Mouse (Mus musculus) midbrain, postnatal 0 days (tissue): ENCODE results near the gene Naa80. TPM values are rescaled to one million over a fixed set of nuclear protein-coding genes. Genes with fewer than 3 reads are reported as not detected.

ENCODE experiments used
- ATAC-seq: fragments of 200-750 bp; cut with Nextera tagmentation; 2 replicates; pipeline ENCODE4 v1.8.0; 2017; ENCODE audit warnings: moderate number of reproducible peaks, mild to moderate bottlenecking, moderate TSS enrichment, moderate library complexity; ENCODE audit not compliant: low FRiP score
- DNase-seq: peaks from one replicate; pipeline ENCODE4 v3.0.0-alpha.2; 2015; ENCODE audit warnings: low spot score
- H3K27ac ChIP-seq: fragments of 300-500 bp; sonication (generic); 2 replicates; pipeline ENCODE4 v1.5.1; 2014; ENCODE audit warnings: low read depth, mild to moderate bottlenecking, low read length, mixed read lengths
- H3K27me3 ChIP-seq: fragments of 300-500 bp; sonication (generic); 2 replicates; pipeline ENCODE4 v1.6.1; 2014; ENCODE audit warnings: low read length, control low read depth, mixed read lengths; ENCODE audit not compliant: insufficient read depth
- H3K36me3 ChIP-seq: fragments of 300-500 bp; sonication (generic); 2 replicates; pipeline ENCODE4 v1.6.1; 2014; ENCODE audit warnings: low read length, control low read depth, mixed read lengths; ENCODE audit not compliant: insufficient read depth
- H3K4me1 ChIP-seq: fragments of 300-500 bp; sonication (generic); 2 replicates; pipeline ENCODE4 v1.6.1; 2014; ENCODE audit warnings: mild to moderate bottlenecking, control low read depth, antibody characterized with exemption, low read length, mixed read lengths; ENCODE audit not compliant: insufficient read depth
- H3K4me2 ChIP-seq: fragments of 300-500 bp; sonication (generic); 2 replicates; pipeline ENCODE4 v1.6.1; 2014; ENCODE audit warnings: low read depth, mild to moderate bottlenecking, low read length, mixed read lengths; ENCODE audit not compliant: poor library complexity, severe bottlenecking
- H3K4me3 ChIP-seq: fragments of 300-500 bp; sonication (generic); 2 replicates; pipeline ENCODE4 v1.5.1; 2014; ENCODE audit warnings: low read depth, mild to moderate bottlenecking, low read length, moderate library complexity
- H3K9ac ChIP-seq: fragments of 300-500 bp; sonication (generic); replicated peaks from 2 replicates; pipeline ENCODE4 v1.6.1; 2014; ENCODE audit warnings: mild to moderate bottlenecking, low read length, moderate library complexity, mixed read lengths; ENCODE audit not compliant: poor library complexity, severe bottlenecking
- H3K9me3 ChIP-seq: fragments of 300-500 bp; sonication (generic); 2 replicates; pipeline ENCODE4 v1.6.1; 2016; ENCODE audit warnings: low read length, control low read depth
- CTCF ChIP-seq: IDR thresholded peaks from 2 replicates; pipeline ENCODE4 v1.5.1; 2016; ENCODE audit warnings: antibody characterized with exemption, mild to moderate bottlenecking
- WGBS: fragments of 180-500 bp; shearing (Covaris S2); extraction: QIAGEN DNeasy Blood & Tissue Kit; methylation state at CpG from one replicate; pipeline ENCODE4 v1.1.7; 2014; 5-methylcytosine and 5-hydroxymethylcytosine counted together
- polyA plus RNA-seq: library from polyadenylated mRNA; unstranded; fragments of >200 nt; fragmentation: Nextera tagmentation; extraction: Ambion mirVana; gene quantifications from 2 replicates; pipeline ENCODE4 v1.2.1, GENCODE M21; 2015
- total RNA-seq: library from RNA; depleted of rRNA; stranded (reverse); fragments of >200 nt; gene quantifications from 2 replicates; pipeline ENCODE4 v1.2.3, GENCODE M21; 2014

The Naa80 gene
- total and polyA plus RNA-seq, 2 experiments from 2014 or later = 20.4 to 35.4 TPM

DNA sequence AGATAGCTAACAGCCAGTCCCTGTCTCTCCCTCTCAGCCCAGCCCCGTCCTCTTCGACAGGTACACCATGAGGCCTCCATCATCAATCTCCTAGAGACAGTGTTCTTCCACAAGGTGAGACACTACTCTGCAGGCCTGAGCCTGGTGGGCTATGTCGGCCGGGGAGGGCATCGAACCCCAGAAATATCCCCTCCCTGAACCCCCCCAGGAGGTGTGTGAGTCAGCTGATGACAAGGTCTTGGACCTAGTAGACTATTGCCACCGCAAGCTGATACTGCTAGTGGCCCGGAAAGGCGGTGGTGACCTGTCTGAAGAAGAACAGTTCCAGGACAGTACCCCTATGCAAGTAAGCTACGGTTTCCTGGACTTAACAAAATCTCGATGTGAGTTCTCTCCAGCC lies 29.9 kb upstream of the Naa80 start:
- Histone ChIP-seq H3K4me1 (peaks cover 11% of the 10 kb centered on the region; the same call in 1 of the 2 replicates), H3K4me2 (no peak overlapping the region), H3K36me3 (peaks cover 14% of the 10 kb centered on the region), H3K27ac (no peak overlapping the region), H3K9me3 (no peaks in the 10 kb centered on the region), H3K27me3 (peaks cover 28% of the 10 kb centered on the region), H3K4me3 (no peak overlapping the region), H3K9ac (no peak overlapping the region)
- ATAC-seq = no peak
- no peak for DNase-seq
- TF ChIP-seq CTCF = no peak
- 91% methylated on average over 10 of the region's 10 CpGs for WGBS

DNA sequence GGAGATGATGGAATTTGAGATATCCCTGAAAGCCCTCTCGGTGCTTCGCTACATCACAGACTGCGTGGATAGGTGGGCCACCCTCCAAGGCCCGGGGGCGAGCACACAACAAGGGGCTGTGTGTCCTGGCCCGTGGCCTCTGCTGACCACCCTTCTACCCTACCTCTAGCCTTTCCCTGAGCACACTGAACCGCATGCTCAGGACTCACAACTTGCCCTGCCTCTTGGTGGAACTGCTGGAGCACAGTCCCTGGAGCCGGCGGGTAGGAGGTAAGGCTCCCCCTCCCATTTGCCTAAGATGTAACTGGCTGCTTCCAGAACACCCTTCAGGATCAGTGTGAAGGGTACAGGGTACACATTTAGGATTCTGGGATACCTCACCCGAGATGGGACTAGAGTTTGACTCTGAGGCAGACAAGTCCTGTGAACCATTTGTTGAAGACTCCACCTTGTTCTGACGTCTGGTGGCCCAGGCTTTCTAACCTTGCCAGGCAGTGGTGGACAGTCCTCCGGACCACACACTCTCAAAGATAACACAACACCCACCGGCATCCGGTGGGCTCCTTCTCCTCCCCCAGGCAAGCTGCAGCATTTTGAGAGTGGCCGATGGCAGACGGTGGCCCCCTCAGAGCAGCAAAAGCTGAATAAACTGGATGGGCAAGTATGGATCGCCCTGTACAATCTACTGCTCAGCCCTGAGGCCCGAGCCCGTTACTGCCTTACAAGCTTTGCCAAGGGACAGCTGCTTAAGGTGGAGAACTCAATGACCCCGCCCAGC lies 29.2 kb upstream of the Naa80 start:
- no peak overlapping the region for H3K27ac ChIP-seq
- no peak for DNase-seq
- H3K9me3 ChIP-seq = no peaks in the 10 kb centered on the region
- peaks cover 11% of the 10 kb centered on the region; the same call in 1 of the 2 replicates for H3K4me1 ChIP-seq
- H3K4me3 ChIP-seq = no peak overlapping the region
- H3K27me3 ChIP-seq = peaks cover 28% of the 10 kb centered on the region
- TF ChIP-seq CTCF = no peak
- no peak overlapping the region for H3K4me2 ChIP-seq
- no peak for ATAC-seq
- H3K9ac ChIP-seq = no peak overlapping the region
- H3K36me3 ChIP-seq = peaks cover 10% of the 10 kb centered on the region
- 89% methylated on average over 20 of the region's 20 CpGs for WGBS

DNA sequence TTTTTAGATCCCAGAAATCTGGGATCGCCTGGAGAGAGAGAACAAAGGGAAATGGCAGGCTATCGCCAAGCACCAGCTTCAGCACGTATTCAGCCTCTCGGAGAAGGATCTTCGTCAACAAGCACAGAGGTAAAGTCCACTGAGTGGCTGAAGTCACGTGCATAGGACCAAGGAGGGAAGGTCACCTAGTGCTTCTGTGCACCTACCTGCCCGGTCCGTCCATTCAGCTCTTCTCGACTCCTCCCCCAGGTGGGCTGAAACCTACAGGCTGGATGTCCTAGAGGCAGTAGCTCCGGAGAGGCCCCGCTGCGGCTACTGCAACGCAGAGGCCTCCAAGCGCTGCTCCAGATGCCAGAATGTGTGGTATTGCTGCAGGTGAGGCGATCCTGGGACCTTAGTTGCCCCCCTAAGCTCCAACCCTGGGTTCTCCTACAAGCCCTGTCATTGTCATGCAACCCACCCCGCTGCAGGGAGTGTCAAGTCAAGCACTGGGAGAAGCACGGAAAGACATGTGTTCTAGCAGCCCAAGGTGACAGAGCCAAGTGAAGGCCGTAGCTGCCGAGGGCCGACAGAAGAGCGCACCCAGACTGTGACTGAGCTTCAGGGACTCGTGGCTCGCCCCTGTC lies 28.1 kb upstream of the Naa80 start:
- no peak overlapping the region for H3K27ac ChIP-seq
- no peak for TF ChIP-seq CTCF
- H3K36me3 ChIP-seq = no peaks in the 10 kb centered on the region
- H3K9me3 ChIP-seq = no peaks in the 10 kb centered on the region
- H3K4me3 ChIP-seq = no peak overlapping the region
- DNase-seq = no peak
- no peak for ATAC-seq
- no peak overlapping the region for H3K9ac ChIP-seq
- peaks cover 11% of the 10 kb centered on the region; the same call in 1 of the 2 replicates for H3K4me1 ChIP-seq
- peaks cover 28% of the 10 kb centered on the region for H3K27me3 ChIP-seq
- peak overlapping the region; percentile 56 for H3K4me2 ChIP-seq
- WGBS = 38% methylated on average over 23 of the region's 23 CpGs

DNA sequence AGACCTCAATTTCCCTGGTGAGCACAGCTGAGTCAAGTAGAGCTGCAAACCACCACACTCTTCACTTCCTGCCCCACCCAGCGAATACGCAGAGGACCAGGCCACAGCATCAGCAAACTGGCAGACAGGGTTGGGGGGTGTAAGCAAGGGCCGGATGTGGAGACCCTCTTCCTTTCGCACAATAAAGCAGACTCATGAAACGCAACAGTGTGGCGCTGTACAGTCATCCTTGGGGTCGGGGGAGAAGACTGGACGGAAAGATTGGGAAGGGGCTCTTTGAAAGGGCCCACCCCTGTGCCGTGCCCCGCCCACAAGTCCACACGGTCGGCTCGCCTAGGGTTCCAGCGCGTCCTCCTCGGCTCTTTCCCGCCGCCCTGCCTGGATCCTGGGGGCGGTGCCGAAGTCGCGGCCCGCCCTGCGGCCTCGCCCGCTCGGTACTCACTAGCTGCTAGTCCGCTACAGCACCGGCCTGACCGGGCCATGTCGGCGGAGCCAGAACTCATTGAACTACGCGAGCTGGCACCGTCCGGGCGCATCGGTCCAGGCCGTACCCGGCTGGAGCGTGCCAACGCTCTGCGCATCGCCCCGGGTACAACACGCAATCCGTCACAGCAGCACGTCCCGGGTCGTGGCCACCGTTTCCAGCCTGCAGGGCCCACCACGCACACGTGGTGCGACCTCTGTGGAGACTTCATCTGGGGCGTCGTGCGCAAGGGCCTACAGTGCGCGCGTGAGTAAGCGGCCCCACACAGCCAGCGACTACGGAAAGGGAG lies 27.4 kb upstream of the Naa80 start, which contains the start of gene Rassf1:
Gene Rassf1 (plus strand): TSS at position 439 of the 773 bp plus-strand sequence.
- 4% methylated on average over 62 of the region's 63 CpGs for WGBS
- Histone ChIP-seq H3K9ac (peak within 1 kb of the TSS; percentile 51), H3K4me1 (peaks cover 11% of the 10 kb centered on the region; the same call in 1 of the 2 replicates), H3K27ac (no peak within 1 kb of the TSS), H3K4me3 (peak within 1 kb of the TSS; percentile 30), H3K4me2 (peak within 1 kb of the TSS; percentile 56), H3K36me3 (no peaks in the 10 kb centered on the region), H3K27me3 (peaks cover 28% of the 10 kb centered on the region), H3K9me3 (no peaks in the 10 kb centered on the region)
- DNase-seq (no peak), ATAC-seq (no peak)
- no peak for TF ChIP-seq CTCF

DNA sequence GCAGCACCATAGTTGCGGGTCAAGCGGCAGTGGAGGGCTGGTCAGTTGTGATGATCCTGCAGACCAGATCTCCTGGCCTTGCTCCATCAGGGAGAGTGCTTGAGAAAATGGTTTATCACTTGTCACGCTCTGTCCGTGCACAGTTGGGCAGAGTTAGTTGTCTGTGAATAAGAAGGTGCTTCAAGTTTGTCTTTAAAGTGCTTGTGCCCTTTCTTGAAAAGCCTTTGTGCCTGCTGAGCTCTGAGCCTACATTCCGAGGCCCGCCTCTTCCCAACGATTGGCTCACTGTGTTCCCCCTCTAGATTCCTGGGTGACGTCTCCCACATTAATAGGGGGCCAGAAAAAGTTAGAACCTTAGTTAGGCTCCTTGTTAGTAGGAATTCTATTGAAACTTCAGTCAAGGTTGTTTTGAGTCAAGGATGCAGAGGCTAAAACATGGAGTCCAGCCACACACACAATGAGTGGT lies 26.8 kb upstream of the Naa80 start:
- Histone ChIP-seq H3K4me3 (peak overlapping the region; percentile 30), H3K9me3 (no peaks in the 10 kb centered on the region), H3K4me2 (peak overlapping the region; percentile 56; the same call in 1 of the 2 replicates), H3K27me3 (peaks cover 28% of the 10 kb centered on the region), H3K4me1 (peaks cover 7% of the 10 kb centered on the region; the same call in 1 of the 2 replicates), H3K9ac (no peak overlapping the region), H3K27ac (no peak overlapping the region), H3K36me3 (no peaks in the 10 kb centered on the region)
- DNase-seq = no peak
- 16% methylated on average over 8 of the region's 8 CpGs for WGBS
- ATAC-seq = no peak
- TF ChIP-seq CTCF = no peak
